Mouse (Mus musculus): ENCODE data around the gene Kbtbd6. TPM values are rescaled to one million over a fixed set of nuclear protein-coding genes. Genes with fewer than 3 reads are reported as not detected.

Gene Kbtbd6
- polyA plus RNA-seq, 2 experiments from 2014 or later, result 0.25 to 0.61 TPM

GRCm38 (mm10) chr14:79482251-79482661 lies 30.6 kb downstream of the Kbtbd6 start:
- ATAC-seq, result no peak

GRCm38 (mm10) chr14:79482747-79483355 lies 31.2 kb downstream of the Kbtbd6 start:
- ATAC-seq, result no peak

GRCm38 (mm10) chr14:79483611-79484120 lies 32.0 kb downstream of the Kbtbd6 start:
- ATAC-seq, result no peak

GRCm38 (mm10) chr14:79486617-79486992 lies 35.0 kb downstream of the Kbtbd6 start:
- ATAC-seq, result no peak

- ATAC-seq, result no peak
These were observed 35.5 kb downstream of the Kbtbd6 start for GRCm38 (mm10) chr14:79486993-79487731.

- ATAC-seq, result no peak
These were observed 36.9 kb downstream of the Kbtbd6 start for GRCm38 (mm10) chr14:79488531-79488930.

- no peak for ATAC-seq
These were observed 37.5 kb downstream of the Kbtbd6 start for GRCm38 (mm10) chr14:79489150-79489549.

- ATAC-seq, result no peak
These were observed 38.6 kb downstream of the Kbtbd6 start for GRCm38 (mm10) chr14:79490246-79490645.

GRCm38 (mm10) chr14:79494349-79494748 lies 42.7 kb downstream of the Kbtbd6 start:
- ATAC-seq, result no peak

GRCm38 (mm10) chr14:79499326-79499725 lies 47.7 kb downstream of the Kbtbd6 start:
- ATAC-seq, result peak; percentile 83

GRCm38 (mm10) chr14:79500756-79501155 lies 49.1 kb downstream of the Kbtbd6 start:
- ATAC-seq, result no peak

GRCm38 (mm10) chr14:79503371-79504075 lies 51.9 kb downstream of the Kbtbd6 start:
- peak; percentile 24 for ATAC-seq

Other genes with a start within 250 kb of the Kbtbd6 start
- gene Zfp957, start 204.5 kb upstream of the Kbtbd6 start, polyA plus RNA-seq (2017; shearing (Covaris generic)), result under 1 TPM in 1 of 2 experiments, not detected in 1; 0.12 TPM
- 10 to 100 TPM; 27.5 to 38.3 TPM for gene Rgcc, start 150.2 kb upstream of the Kbtbd6 start, polyA plus RNA-seq (2017; shearing (Covaris generic))
- gene Naa16, start 61.1 kb upstream of the Kbtbd6 start, polyA plus RNA-seq (2017; shearing (Covaris generic)), result 10 to 100 TPM; 59.7 to 67.3 TPM
- 1 to 10 TPM; 6.2 to 7.5 TPM for gene Mtrf1, start 54.1 kb upstream of the Kbtbd6 start, polyA plus RNA-seq (2017; shearing (Covaris generic))
- gene Kbtbd7, start 25.3 kb upstream of the Kbtbd6 start, polyA plus RNA-seq (2017; shearing (Covaris generic)), result 1 to 10 TPM in 1 of 2 experiments, under 1 TPM in 1; 0.65 to 1.9 TPM
- gene Elf1, start 29.4 kb downstream of the Kbtbd6 start, polyA plus RNA-seq (2017; shearing (Covaris generic)), result 100 to 1,000 TPM; 122 to 145 TPM
- gene Wbp4, start 29.7 kb downstream of the Kbtbd6 start, polyA plus RNA-seq (2017; shearing (Covaris generic)), result 10 to 100 TPM; 25.7 to 32.5 TPM
- 100 to 1,000 TPM; 147 to 171 TPM for gene Sugt1, start 135.9 kb downstream of the Kbtbd6 start, polyA plus RNA-seq (2017; shearing (Covaris generic))
- not detected for gene Cnmd, start 210.3 kb downstream of the Kbtbd6 start, polyA plus RNA-seq (2017; shearing (Covaris generic))